Mouse (Mus musculus) CD4-positive, CD25-positive, alpha-beta regulatory T cell, adult 4 months (primary cell): ENCODE results near the gene Cntn4. TPM values are rescaled to one million over a fixed set of nuclear protein-coding genes. Genes with fewer than 3 reads are reported as not detected.

Experiments used
- ATAC-seq: one replicate; pipeline ENCODE4 v1.8.0; 2017
- polyA plus RNA-seq, 2 experiments: library from polyadenylated mRNA; unstranded; fragments of 100-300 nt; shearing (Covaris generic); gene quantifications; one replicate each; pipeline ENCODE4 v1.2.1; 2017

The Cntn4 gene
- polyA plus RNA-seq, 2 experiments from 2014 or later, result 0.42 TPM; not detected in 1

DNA sequence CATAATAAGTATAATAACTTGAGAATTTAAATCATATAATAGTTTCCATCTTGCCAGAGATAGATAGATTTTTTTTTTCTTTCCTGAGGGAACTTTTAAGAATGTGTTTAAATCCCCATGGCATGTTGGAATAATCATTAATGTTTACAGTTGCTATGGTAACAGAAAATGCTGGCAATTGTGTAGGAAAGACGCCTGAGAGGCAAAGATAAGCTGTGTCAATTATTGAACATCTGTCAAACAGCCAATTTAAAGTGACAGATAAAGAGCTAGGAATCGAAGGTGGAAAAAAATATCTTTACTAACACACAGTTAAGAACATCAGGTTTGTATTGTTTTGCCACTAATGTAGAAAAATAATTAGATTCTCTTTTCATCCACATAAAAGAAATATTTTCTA is 788.3 kb downstream of the Cntn4 start:
- no peak for ATAC-seq

DNA sequence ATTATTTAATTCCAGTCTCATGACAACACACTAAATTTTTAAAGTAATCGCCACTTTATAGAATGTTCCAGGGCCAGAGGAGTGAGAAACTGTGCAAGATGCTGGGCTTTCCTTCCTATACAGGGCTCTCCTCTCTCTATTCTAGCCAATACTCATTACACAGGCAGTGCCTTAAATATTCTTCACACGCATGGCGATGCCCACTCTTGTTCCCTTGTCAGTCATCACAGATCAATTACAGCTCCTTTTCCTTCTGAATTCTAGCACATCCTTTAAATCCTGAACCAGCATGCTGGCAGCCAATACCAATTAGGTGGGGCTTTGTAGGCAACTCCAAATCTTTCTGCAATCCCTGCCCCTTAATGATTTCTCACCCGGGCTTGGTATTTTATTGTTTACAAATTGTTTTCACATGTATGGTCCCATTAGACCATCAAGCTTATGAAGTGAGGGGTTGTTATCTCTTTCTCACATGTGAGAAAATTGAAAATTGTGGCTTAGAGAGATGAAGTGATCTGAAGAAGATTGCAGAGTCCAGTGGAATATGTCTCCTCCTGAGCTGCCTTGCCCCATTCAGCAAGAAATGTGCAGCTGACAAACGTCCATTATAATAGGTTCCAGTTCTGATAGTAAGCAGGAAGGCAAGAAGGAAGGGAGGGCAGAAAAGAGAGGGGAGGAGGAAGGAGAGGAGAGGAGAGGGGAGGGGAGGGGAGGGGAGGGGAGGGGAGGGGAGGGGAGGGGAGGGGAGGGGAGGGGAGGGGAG is 789.0 kb downstream of the Cntn4 start:
- no peak for ATAC-seq

DNA sequence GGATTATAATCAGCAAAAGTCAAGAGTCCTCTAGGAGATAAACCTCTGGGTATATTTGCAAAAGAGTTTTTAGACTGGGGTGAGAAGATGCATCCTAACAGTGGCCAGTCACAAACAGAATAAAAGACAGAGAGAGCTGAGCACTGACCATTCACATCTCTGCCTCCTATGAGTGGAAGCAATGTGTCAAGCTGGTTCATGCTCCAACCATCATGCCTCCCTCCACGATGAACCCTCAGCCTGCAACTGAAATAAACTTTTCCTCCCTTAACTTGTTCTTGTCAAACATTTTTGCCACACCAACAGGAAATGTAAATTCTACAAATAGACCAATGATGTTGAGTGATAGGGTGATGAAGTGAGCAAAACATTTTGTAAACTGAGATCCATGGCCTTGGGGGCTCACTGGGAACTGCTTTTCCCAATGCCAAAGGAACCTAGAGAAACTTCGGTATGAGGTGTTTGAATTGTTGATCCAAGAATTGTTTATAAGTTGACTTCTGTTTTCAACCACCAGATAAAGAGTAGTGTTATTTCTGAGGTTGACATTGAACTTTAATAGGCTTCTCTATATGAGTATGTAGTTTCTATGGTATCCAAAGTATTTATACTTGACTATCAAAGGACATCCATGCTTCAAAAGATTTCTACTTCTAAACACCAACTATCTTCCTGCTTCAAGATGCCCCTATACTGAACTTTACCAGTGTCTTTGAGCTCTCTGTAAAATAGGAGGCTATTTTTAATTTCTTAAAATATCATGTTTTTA is 794.6 kb downstream of the Cntn4 start:
- no peak for ATAC-seq

DNA sequence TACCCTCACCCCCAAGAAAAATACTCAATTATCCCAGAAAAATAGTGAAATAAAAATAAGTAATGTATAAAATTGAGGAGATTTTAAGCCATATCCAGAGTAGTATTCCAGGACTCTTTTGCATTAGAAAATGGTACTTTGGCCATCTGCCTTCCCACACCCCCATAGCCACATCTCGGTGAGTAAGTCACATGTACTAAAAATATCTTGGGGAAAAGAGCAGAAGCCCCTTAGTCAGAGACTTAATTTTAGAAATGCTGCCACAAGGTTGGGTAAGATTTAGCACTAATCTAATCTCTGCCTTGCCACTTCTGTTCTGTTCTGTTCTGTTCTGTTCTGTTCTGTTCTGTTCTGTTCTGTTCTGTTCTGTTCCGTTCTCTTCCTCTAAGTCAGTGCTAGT is 796.4 kb downstream of the Cntn4 start:
- no peak for ATAC-seq

DNA sequence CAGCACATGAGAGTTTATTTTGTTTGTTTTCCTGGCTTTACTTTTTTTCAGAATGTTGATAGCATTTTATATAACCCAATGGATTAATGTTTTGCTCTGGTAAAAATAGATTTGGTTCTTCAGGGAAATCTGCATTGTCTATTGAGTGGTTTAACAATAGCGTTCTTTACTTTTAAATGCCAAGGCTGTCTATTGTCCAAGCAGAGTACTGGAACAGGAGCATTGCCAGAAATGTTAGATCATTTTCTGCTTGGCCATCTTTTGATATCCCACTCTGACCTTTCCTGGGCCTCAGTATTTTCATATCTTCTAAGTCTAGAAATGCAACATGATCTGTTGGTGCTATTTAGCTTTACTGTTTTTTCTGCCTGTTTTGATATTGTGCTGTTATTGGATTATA is 804.1 kb downstream of the Cntn4 start:
- ATAC-seq, result no peak

DNA sequence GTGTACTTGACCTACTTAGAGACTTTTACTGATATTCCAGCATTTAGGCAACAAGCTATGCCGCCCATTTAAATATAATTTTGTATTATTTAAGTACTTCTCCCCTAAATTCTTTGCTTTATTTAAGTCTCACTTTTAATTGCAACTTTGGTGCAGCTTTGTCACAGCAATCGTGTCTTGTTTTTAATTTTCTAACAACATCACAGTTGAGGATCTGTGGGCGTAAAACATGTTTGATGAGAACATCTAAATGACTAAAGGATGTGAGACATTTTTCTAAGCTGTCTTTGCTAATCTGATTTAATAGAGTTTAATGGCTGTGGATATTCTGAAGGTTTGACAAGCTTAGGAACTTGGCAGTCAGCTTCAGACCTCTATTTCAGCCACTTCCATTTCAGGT is 818.8 kb downstream of the Cntn4 start:
- ATAC-seq, result no peak

DNA sequence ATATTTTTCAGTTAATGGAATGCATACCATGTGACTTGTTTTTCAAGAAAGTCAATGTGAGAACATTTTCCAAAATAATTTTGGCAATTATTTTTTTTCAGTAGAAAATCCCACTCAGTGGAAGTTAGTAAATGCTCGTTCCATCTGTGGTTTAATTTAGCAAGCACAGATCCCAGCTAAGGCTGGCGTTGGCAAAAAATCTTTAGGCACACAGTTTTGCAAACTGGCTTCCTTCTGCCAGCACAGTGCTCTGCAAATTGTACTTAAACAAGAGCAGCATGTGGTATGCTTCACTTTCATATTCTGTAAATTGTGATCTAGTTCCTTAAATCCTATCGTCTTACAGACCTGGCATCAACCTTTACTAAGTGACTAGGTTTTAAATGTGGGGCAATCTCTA is 821.7 kb downstream of the Cntn4 start:
- no peak for ATAC-seq

DNA sequence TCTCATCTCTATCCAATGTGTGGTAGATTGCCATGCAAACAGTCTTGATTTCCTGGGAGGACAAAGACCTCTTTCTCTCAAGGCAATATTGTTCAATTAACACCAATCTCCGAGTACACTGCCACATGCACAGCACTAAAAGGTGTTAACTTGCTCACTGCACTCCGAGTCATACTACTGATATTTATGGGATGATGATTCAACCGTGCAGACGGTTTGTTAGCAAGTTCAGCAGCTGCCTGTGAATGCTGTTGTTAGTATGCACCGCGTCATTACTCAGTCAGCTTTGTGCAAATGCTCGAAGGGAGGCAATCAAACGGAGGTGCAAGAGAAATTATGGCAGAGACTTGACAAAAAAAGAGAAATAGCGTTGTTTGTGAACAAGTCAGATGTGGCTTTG is 826.5 kb downstream of the Cntn4 start:
- ATAC-seq, result no peak

DNA sequence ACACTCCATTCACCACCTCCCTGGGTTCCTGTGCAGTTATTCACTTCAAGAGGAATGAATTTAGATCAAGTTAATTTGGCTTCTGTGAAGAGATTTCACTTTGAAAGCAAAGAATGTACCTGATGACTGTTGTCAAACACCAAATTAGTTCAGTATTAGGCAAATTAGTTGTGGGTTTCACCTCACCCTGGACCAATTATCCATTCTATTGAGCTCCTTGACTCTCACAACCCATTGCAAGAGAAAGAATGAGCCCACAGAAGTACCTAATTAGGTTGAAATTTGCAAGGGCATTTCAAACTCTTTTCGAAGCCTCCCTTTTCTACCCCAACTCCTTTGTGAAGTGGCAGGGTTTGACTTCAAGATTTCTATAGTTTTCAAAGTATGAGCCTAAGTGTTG is 842.9 kb downstream of the Cntn4 start:
- no peak for ATAC-seq

DNA sequence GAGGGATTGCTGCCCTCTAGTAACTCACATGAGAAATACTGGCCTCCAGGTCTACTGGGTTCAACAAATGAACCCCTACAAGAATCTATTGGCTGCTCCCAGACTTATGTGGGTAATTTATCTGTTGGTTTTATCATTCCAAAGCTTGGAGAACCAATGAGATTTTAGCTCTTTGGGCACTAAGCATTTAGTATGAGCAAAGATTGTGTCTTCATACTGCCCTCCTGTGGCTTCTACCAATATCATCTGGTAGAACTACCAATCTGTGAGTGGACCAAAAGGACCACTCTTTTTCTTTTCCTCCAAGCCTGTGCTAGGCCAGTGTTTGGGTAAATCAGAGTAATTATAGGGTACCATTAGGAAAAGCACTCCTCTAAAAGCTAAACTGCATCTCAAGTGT is 866.0 kb downstream of the Cntn4 start:
- ATAC-seq, result no peak

DNA sequence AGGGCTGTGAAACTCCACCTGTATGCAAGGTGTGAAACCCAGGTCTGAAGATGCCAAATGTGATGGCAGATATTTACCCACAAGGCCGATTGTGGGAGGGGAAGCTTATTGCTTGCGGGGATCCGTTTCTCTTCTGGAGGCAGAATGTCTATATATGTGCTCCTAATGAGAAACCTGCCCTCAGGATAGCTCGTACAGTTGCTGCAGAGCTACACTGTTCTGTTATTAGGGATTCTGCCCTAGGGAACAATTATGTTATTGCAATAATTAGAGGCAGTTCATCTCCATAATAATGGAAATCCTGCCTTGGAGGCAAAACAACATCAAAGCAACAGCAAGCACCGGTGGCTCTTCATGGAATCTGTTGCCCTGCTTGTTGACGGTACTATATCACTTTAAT is 884.2 kb downstream of the Cntn4 start:
- ATAC-seq, result no peak

DNA sequence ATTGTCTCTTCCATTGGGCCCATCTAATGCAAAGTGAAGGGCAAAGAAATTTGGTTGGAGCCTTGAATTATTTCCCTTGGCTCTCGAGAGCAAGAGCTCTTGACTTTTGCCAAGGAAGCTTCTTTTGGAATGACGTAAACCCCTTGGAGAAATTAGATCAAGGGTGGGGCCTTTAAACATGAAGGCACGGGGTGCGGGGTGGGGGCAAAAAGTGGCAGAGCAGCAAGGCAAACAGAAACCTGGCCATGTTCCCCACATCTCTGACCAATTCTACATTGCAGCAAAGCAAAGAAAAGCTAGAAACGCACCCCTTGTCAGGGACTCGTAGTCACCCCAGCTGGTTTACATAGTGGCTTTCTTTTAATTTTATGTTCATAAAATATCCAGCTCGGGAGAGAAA is 887.9 kb downstream of the Cntn4 start:
- ATAC-seq, result no peak

DNA sequence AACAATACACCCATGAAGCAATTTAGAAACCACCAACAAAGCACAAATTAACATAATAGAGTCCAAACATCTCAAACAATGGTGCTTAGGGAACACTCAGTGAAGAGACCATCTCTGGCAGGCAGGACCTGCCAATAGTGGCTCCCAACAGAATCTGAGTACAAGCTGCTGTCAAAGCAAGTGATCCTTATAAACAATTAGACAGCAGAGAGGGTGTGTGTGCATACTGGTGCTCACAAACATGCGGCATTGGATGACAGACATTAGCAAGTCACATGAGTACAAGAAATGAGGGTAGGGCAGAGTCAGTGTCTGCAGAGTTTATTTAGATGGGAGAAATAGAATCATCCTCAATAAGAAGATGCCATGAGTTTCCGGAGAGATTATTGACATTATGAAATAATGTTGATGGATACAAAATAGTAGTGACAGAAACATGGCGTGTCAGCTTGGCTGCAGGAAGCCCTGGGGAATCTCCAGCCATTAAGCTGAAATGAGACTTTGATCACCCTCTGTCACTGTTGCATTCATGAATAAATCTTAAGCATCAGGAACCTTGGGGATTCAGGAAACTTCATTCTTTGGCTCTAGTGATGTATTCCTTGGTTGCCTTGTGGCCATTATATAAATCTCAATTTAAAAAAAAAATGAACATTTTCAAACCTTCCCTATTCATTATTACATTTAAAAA is 888.5 kb downstream of the Cntn4 start:
- no peak for ATAC-seq

DNA sequence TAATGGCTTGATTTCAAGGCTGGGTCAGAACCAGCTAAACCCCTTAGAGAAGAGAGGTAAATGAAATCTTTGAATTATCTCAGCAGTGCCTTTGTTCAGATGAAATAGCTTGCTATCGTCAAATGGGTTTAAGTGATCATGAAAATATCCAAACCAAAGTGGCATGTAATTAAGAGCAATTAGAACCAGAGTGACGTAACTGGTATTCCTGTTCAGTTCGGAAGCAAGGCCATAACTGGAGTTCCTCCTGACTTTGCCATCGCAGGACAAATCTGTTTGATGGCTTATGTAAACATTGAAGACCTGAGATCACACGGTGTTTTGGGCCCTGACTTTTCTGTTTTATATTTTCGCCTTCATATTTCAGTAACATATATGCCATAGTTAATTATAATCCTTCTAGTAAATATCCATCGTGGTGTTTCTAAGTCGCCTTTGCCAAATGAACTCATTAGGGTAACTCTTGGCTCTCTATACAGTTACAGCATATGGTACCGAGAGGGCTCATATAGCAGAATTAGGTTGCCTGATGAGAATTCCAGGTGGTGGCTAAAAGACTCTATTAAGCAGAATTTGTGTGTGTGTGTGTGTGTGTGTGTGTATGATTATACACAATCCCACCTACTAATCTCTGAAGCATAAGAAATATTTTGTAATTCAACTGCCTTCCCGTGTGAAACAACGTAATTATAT is 889.6 kb downstream of the Cntn4 start:
- ATAC-seq, result no peak

DNA sequence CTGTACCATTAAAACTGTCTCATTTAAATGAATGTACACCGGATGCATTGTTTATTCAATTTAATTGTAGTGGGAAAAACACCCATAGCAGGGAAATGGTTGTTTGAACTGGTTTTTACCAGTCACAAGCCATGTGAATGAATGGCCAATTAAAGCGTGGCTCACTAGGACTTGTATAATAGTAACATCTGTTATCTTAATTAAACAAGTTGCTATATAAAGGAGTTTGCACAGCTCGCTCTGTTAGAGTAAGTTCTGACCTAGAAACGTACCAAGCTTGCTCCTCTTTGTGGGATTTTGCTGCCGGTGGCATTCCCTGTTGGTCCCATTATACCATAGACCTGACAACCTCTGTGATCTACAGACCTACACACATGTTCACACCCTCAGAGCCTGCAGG is 902.7 kb downstream of the Cntn4 start:
- no peak for ATAC-seq

DNA sequence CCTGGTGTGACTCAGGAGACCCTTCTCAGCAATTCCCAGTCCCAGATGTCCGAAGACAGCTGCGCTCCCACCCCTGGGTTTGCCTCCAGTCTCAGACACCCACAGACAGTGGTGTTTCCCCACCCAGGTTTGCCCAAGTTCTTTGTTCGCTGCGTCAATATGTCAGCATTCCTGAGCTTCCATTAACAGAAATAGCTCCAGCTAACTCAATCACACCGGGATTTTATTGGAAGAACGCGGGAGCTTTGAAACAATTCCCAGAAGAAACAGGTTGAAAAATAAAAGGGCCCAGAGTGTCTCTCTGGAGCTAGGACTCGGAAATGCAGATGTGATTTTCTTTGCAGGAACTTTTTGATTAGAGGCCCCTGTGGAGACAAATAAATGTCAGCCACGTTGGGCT is 916.3 kb downstream of the Cntn4 start:
- no peak for ATAC-seq

DNA sequence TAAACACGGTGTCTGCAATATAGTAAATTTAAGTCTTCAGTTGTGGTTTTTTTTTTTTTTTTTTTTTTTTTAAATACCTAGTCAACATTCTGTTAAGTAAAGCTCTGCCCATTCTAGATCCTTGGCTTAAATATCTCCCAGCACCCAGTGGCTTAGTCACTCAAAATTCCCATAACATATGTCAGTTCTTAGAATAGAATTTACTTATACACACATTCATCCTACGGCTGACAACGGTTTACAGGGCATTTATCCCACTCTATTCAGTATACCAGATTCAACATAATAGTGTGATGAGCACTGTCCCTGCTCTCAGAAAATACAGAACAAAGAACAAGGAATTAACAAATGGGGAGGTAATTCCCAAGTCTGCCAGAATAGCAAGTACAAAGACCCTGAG is 939.6 kb downstream of the Cntn4 start:
- ATAC-seq, result no peak

DNA sequence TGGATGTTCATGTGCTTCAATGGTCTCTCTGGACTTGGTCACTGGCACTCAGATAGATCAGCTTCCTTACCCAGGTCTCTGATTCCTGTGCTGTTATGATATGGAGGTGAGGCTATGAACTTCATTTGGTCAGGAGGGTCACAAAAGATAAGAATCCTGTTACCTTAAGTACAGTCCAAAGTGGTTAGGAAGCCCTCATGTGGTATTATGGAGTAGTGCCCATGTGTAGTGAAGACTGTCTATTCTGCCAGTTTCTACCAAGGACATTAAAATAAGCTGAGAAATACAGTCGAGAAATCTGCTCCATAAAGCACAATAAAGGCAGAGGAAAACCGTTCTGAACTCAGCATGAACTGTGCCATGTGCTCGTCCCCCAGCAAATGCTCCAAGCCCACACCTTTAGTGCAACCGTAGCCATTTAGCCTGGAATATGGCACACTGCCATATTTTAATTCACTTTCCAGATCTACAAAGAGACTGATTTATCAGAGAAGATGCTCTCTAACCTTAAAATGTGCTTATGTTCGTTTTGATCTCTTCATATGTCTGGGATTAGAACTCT is 943.8 kb downstream of the Cntn4 start:
- ATAC-seq, result no peak

DNA sequence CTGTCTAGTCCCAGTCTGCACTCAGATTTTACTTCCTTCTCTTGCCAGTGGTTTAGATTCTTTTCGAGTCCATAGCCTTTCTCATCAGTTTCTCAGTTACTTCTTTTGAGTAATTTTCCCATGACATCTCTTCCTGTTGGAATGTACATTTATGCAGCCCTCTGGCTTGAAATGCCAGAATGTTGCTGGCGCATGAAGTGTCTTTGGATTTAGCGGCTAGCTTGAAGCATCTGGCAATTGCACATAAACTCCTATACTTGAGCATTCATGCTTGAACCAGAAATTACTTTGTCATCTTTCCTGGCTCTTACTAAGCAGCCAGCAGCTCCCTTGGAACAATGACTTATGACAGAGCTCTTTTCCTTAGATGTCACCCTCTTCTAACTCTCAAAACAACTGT is 965.6 kb downstream of the Cntn4 start:
- no peak for ATAC-seq

DNA sequence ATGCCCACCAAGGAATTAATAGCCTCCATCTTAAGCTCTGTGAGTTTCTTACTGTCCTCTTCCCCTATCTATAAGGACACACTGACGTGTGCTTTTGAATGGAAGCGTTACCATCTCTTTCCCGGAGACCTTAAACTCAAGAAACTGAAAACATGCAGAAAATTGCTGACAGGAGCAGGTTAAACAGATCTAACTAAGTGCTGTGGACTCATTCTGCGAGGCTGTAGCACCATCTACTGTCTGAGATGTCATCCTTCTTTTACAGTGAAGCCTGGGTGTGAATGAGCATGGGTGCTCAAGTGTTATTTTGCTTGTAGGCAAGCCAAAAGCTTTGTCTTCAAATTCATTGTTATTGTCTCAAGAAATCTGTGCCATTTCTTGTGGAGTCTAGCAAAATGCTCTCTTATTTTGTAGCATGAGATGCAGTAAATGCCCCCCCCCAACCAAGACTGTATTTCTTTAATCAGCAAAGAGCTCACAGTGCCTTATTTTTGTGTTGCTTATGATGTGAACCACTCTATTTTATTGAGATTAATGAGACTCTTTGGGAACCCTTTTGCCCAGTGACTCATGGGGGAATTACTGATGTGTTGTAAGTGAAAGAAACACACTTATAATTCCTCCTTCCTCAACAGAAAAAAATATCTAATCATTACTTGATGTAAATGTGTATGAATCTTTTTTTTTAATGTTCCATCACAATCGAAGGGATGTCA is 968.2 kb downstream of the Cntn4 start:
- no peak for ATAC-seq

DNA sequence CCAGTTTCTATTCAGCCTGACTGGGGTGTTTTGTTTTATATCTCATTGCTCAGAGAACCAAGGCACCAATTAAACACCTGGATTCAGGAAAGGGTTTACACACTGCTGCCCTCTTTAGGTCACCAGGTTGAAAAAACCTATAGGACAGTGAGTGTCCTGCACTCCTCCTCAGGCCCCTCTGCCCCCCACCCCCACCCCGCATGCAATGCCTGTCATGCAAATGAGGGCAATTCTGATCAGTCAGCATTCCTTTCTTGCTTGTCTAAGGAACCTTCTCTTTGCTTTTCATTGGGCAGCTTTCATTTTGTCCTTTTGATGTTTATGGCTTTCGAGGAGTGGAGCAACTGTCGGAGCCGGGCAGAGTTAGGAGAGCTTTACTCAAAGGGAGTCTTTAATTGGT is 969.5 kb downstream of the Cntn4 start:
- ATAC-seq, result no peak
